Mouse (Mus musculus): ENCODE measurements around the gene Slc22a3. TPM values are rescaled to one million over a fixed set of nuclear protein-coding genes. Genes with fewer than 3 reads are reported as not detected.
A peak's percentile ranks its signal among the peaks of the same experiment; 100 is the strongest.

The Slc22a3 gene
- total and polyA plus RNA-seq, 3 experiments = 31.5 to 87.7 TPM; not detected in 1

DNA sequence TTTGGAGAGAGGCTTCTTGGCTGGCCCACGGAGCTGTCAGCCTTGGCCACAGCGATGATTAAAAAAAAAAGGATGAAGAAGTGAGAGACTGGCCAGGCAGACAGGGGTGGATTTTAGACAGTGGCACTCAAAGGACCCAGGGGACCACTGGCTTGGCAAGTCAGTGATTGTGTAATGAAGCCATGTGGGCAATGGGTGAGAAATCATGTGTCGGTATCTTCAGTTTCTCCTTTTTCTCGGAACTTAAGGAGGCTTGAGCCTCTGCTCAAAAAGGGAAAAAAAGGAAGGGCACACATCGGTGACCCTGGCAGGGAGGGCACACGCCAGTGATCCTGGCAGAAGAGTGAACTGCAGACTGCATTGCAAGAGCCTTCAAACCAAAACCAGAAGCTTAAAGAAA is 10.7 kb upstream of the Slc22a3 start:
- Histone ChIP-seq H3K4me1 (ENCODE audit: control insufficient read depth in 1 of 2, insufficient read depth in 2 of 2, low read length in 2 of 2) (peaks cover 6 to 19% of the 10 kb centered on the region in 2 experiments), H3K36me3 (ENCODE audit: control insufficient read depth in 1 of 2, insufficient read depth in 2 of 2, low read length in 2 of 2) (peaks cover 0 to 19% of the 10 kb centered on the region in 2 experiments; a peak in 2 of 4 replicates), H3K9me3 (replicated peaks; ENCODE audit: insufficient read depth, low read length) (no peaks in the 10 kb centered on the region), H3K79me2 (ENCODE audit: control insufficient read depth, insufficient read depth, low read length, poor library complexity) (no peaks in the 10 kb centered on the region), H3K27me3 (ENCODE audit: control insufficient read depth in 1 of 2, insufficient read depth in 2 of 2, low read length in 2 of 2) (no peaks in the 10 kb centered on the region), H3K9ac (ENCODE audit: control insufficient read depth, low read depth, low read length, poor library complexity, severe bottlenecking) (no peak overlapping the region), H3K27ac (ENCODE audit: control insufficient read depth, low read depth, low read length) (no peak overlapping the region), H3K4me3 (ENCODE audit: control insufficient read depth in 1 of 2, insufficient read depth in 1 of 2, low read depth in 2 of 2, low read length in 2 of 2) (no peak overlapping the region)
- no peak for DNase-seq (ENCODE audit: low read depth, low spot score)
- TF ChIP-seq MYB (IDR thresholded peaks at IDR 0.05; ENCODE audit: low read depth, low read length) (no peak), ZKSCAN1 (IDR thresholded peaks at IDR 0.05; ENCODE audit: low read depth, low read length) (no peak), EP300 (IDR thresholded peaks at IDR 0.05; ENCODE audit: low read depth in 1 of 2, low read length in 2 of 2) (no peak), MYC (IDR thresholded peaks at IDR 0.05; ENCODE audit: low read depth, low read length) (no peak), NELFE (IDR thresholded peaks at IDR 0.05; ENCODE audit: low read depth, low read length) (no peak), HCFC1 (IDR thresholded peaks at IDR 0.05; ENCODE audit: low read depth, low read length) (no peak), CHD2 (IDR thresholded peaks at IDR 0.05; ENCODE audit: low read length) (no peak), RCOR1 (IDR thresholded peaks at IDR 0.05; ENCODE audit: low read depth, low read length) (no peak), MAZ (IDR thresholded peaks at IDR 0.05; ENCODE audit: low read depth, low read length) (no peak), TAL1 (IDR thresholded peaks at IDR 0.05; ENCODE audit: low read length) (no peak), CHD1 (IDR thresholded peaks at IDR 0.05; ENCODE audit: low read depth, low read length) (no peak), SIN3A (IDR thresholded peaks at IDR 0.05; ENCODE audit: low read length) (no peak), USF2 (IDR thresholded peaks at IDR 0.05; ENCODE audit: borderline replicate concordance in 1 of 2, insufficient read depth in 1 of 2, low read depth in 1 of 2, low read length in 2 of 2) (no peak), ETS1 (IDR thresholded peaks at IDR 0.05; ENCODE audit: low read depth, low read length) (no peak)

DNA sequence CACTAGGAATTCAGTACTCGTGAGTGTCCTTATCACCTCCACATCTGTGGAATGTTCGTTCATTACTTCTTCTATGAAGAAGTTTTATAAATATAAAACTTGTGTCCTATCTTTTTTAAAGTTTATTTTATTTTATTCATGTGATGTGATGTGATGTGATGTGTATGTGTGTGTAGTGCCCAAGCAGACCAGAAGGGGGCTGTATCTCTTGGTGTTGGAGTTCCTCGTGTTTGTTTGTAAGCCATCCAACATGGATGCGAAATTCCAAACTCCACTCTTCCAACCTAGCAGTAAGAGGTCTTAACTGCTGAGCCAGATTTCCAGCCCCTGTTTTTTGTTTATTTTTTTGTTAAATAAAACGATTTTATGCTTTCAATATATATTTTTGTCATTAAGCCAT is 6.5 kb upstream of the Slc22a3 start:
- Histone ChIP-seq H3K27ac (ENCODE audit: control insufficient read depth, low read depth, low read length) (peak overlapping the region; percentile 99), H3K79me2 (ENCODE audit: control insufficient read depth, insufficient read depth, low read length, poor library complexity) (no peaks in the 10 kb centered on the region), H3K9me3 (replicated peaks; ENCODE audit: insufficient read depth, low read length) (no peaks in the 10 kb centered on the region), H3K36me3 (ENCODE audit: control insufficient read depth in 1 of 2, insufficient read depth in 2 of 2, low read length in 2 of 2) (peaks cover 0 to 49% of the 10 kb centered on the region in 2 experiments; a peak in 2 of 4 replicates), H3K9ac (ENCODE audit: control insufficient read depth, low read depth, low read length, poor library complexity, severe bottlenecking) (peak overlapping the region; percentile 44), H3K4me1 (ENCODE audit: control insufficient read depth in 1 of 2, insufficient read depth in 2 of 2, low read length in 2 of 2) (peaks cover 27 to 48% of the 10 kb centered on the region in 2 experiments), H3K27me3 (ENCODE audit: control insufficient read depth in 1 of 2, insufficient read depth in 2 of 2, low read length in 2 of 2) (no peaks in the 10 kb centered on the region), H3K4me3 (ENCODE audit: control insufficient read depth in 1 of 2, insufficient read depth in 1 of 2, low read depth in 2 of 2, low read length in 2 of 2) (no peak overlapping the region)
- DNase-seq (ENCODE audit: low read depth, low spot score) = peak; percentile 71
- TF ChIP-seq GABPA (IDR thresholded peaks at IDR 0.05; ENCODE audit: low read depth, low read length) (no peak), ZNF384 (IDR thresholded peaks at IDR 0.05; ENCODE audit: low read depth, low read length) (no peak), POLR2A (IDR thresholded peaks at IDR 0.05; ENCODE audit: control insufficient read depth in 1 of 2, insufficient read depth in 1 of 2, low read depth in 1 of 2, low read length in 2 of 2, poor library complexity in 1 of 2) (no peak), SMC3 (IDR thresholded peaks at IDR 0.05; ENCODE audit: low read depth, low read length) (no peak; the same call in 1 of the 2 replicates), MYB (IDR thresholded peaks at IDR 0.05; ENCODE audit: low read depth, low read length) (no peak), MXI1 (IDR thresholded peaks at IDR 0.05; ENCODE audit: low read depth, low read length) (no peak), ZKSCAN1 (IDR thresholded peaks at IDR 0.05; ENCODE audit: low read depth, low read length) (no peak), RAD21 (IDR thresholded peaks at IDR 0.05; ENCODE audit: low read depth, low read length) (no peak), KAT2A (conservative IDR thresholded peaks at IDR 0.05; ENCODE audit: low read depth, low read length) (no peak), TCF12 (IDR thresholded peaks at IDR 0.05; ENCODE audit: low read depth, low read length) (no peak), NRF1 (IDR thresholded peaks at IDR 0.05; ENCODE audit: insufficient read depth, low read depth, low read length, poor library complexity, severe bottlenecking) (no peak), MAZ (IDR thresholded peaks at IDR 0.05; ENCODE audit: low read depth, low read length) (no peak), ZMIZ1 (IDR thresholded peaks at IDR 0.05; ENCODE audit: low read depth, low read length) (no peak), POLR2AphosphoS2 (IDR thresholded peaks at IDR 0.05; ENCODE audit: low read length) (no peak), ELF1 (IDR thresholded peaks at IDR 0.05; ENCODE audit: low read depth, low read length) (no peak), CTCF (IDR thresholded peaks at IDR 0.05 in 2 of 3, conservative IDR thresholded peaks at IDR 0.05 in 1 of 3; ENCODE audit: control insufficient read depth in 1 of 3, insufficient read depth in 1 of 3, low read depth in 2 of 3, low read length in 3 of 3, poor library complexity in 1 of 3, severe bottlenecking in 1 of 3) (peak; percentile 28 to 44 (median 39); a peak in 5 of 6 replicates), SIN3A (IDR thresholded peaks at IDR 0.05; ENCODE audit: low read length) (no peak), TBP (IDR thresholded peaks at IDR 0.05; ENCODE audit: low read depth, low read length) (no peak), GATA1 (IDR thresholded peaks at IDR 0.05; ENCODE audit: low read depth, low read length) (no peak), USF2 (IDR thresholded peaks at IDR 0.05; ENCODE audit: borderline replicate concordance in 1 of 2, insufficient read depth in 1 of 2, low read depth in 1 of 2, low read length in 2 of 2) (no peak), EP300 (IDR thresholded peaks at IDR 0.05; ENCODE audit: low read depth in 1 of 2, low read length in 2 of 2) (no peak), MYC (IDR thresholded peaks at IDR 0.05; ENCODE audit: low read depth, low read length) (peak; percentile 29; the same call in 1 of the 2 replicates), POLR2AphosphoS5 (IDR thresholded peaks at IDR 0.05; ENCODE audit: borderline replicate concordance, low read depth, low read length) (no peak), BHLHE40 (IDR thresholded peaks at IDR 0.05; ENCODE audit: borderline replicate concordance, low read depth, low read length) (no peak)
